Mouse (Mus musculus) heart, embryonic 11.5 days (tissue): ENCODE data around the gene Wdr4. TPM values are rescaled to one million over a fixed set of nuclear protein-coding genes. Genes with fewer than 3 reads are reported as not detected.
"Not testable (repeated sequence)": the region's sequence is repeated elsewhere in the genome, so short reads cannot be mapped to it uniquely, and the experiment has no call there.

Experiments
- ATAC-seq: fragments of 200-750 bp; cut with Nextera tagmentation; replicated peaks from 2 replicates; pipeline ENCODE4 v1.8.0; 2017; ENCODE audit warnings: moderate library complexity; ENCODE audit not compliant: insufficient number of reproducible peaks, low FRiP score, low TSS enrichment
- H3K27ac ChIP-seq: fragments of 300-500 bp; sonication (generic); 2 replicates; pipeline ENCODE4 v1.5.1; 2014; ENCODE audit warnings: mild to moderate bottlenecking, low read depth, low read length
- H3K27me3 ChIP-seq: fragments of 300-500 bp; sonication (generic); 2 replicates; pipeline ENCODE4 v1.6.1; 2014; ENCODE audit warnings: mild to moderate bottlenecking, low read length, mixed read lengths; ENCODE audit not compliant: control insufficient read depth, insufficient read depth
- H3K36me3 ChIP-seq: fragments of 300-500 bp; sonication (generic); 2 replicates; pipeline ENCODE4 v1.6.1; 2014; ENCODE audit warnings: mild to moderate bottlenecking, low read length, moderate library complexity, mixed read lengths; ENCODE audit not compliant: control insufficient read depth, insufficient read depth
- H3K4me1 ChIP-seq: fragments of 300-500 bp; sonication (generic); 2 replicates; pipeline ENCODE4 v1.6.1; 2014; ENCODE audit warnings: low read length; ENCODE audit not compliant: control insufficient read depth, insufficient read depth
- H3K4me2 ChIP-seq: fragments of 300-500 bp; sonication (generic); 2 replicates; pipeline ENCODE4 v1.6.1; 2014; ENCODE audit warnings: mild to moderate bottlenecking, moderate library complexity
- H3K4me3 ChIP-seq: fragments of 300-500 bp; sonication (generic); 2 replicates; pipeline ENCODE4 v1.5.1; 2014; ENCODE audit warnings: low read depth, low read length
- H3K9ac ChIP-seq: fragments of 300-500 bp; sonication (generic); 2 replicates; pipeline ENCODE4 v1.6.1; 2014; ENCODE audit warnings: mild to moderate bottlenecking, low read depth, low read length, moderate library complexity
- H3K9me3 ChIP-seq: fragments of 300-500 bp; sonication (generic); replicated peaks from 2 replicates; pipeline ENCODE4 v1.6.1; 2016; ENCODE audit warnings: low read length; ENCODE audit not compliant: control insufficient read depth
- WGBS: fragments of 180-500 bp; shearing (Covaris S2); extraction: QIAGEN DNeasy Blood & Tissue Kit; methylation state at CpG from one replicate; pipeline ENCODE4 v1.1.7; 2014; ENCODE audit not compliant: insufficient replicate concordance; 5-methylcytosine and 5-hydroxymethylcytosine counted together
- polyA plus RNA-seq: library from polyadenylated mRNA; unstranded; fragments of >200 nt; fragmentation: Nextera tagmentation; extraction: Ambion mirVana; gene quantifications from 2 replicates; pipeline ENCODE4 v1.2.1, GENCODE M21; 2014

The Wdr4 gene
- polyA plus RNA-seq, 1 experiment from 2014 or later: 22.2 TPM

DNA sequence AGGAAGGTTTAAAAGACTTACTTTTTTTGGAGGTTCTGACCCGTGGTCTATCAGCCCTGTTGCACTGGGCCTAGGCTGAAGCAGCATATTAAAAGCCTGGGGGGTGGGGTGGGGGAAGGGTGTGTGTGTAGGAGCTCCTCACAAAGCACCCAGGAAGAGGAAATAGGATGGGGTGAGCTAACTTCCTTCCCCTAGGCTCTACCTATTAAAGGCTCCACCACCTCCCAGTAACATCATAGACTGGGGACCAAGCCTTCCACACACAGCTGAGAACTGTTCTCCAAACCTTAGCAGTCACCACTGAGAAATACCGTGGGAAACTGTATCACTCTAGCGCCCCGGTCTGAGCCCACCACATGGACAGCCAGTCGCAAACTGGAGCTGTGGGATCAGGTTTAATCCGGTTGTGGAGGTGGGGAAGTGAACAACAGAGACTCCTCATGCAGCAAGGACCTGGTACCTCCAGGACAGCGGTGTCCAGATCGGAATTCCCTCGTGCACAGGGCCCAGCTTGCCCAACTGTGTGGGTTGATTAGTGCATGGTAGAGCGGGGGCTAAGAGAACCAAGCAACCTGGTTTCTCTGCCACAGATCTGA is 38.3 kb upstream of the Wdr4 start:
- Histone ChIP-seq H3K36me3 (no peaks in the 10 kb centered on the region), H3K4me2 (no peak overlapping the region), H3K4me1 (peaks cover 9% of the 10 kb centered on the region; the same call in 1 of the 2 replicates), H3K9me3 (no peaks in the 10 kb centered on the region), H3K27ac (no peak overlapping the region), H3K9ac (no peak overlapping the region), H3K27me3 (no peaks in the 10 kb centered on the region), H3K4me3 (no peak overlapping the region)
- no peak for ATAC-seq
- 77% methylated on average over 10 of the region's 10 CpGs for WGBS

DNA sequence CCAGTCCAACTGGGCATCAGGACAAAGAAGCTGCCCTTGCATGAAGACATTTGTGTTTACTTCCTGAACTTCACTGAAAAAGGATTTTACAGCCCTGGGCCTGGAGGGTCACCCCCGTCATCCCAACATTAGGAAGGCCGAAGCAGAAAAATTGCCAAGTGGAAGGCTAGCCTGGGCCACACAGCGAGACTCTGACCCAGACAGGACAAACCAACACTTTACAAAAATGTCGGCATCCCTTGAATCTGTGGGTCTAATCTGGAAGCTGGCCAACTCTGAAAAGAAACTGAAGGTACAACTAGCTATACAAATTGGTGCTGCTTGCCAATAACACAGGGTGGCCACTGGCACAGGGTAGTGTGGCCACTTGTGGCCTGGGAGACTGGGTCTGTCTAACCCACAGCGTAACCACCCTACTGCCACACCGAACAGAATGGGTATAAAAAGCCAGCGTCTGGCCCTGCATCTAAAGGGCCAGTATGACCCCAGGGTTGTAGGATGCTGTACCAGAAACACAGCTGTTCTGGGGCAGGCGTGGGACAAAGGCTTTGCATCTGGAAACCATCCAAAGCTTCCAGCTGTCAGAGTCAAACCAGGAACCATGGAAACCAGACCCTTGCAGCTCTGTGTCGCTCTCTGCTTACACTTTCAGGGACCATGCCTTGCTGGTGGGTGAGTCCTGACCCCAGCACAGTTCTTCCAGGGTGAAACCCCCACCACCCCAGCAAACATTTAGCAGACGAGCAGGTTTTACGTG is 37.5 kb upstream of the Wdr4 start:
- Histone ChIP-seq H3K4me3 (no peak overlapping the region; the same call in 1 of the 2 replicates), H3K27me3 (no peaks in the 10 kb centered on the region), H3K9ac (no peak overlapping the region), H3K36me3 (no peaks in the 10 kb centered on the region), H3K4me1 (peaks cover 9% of the 10 kb centered on the region; the same call in 1 of the 2 replicates), H3K9me3 (no peaks in the 10 kb centered on the region), H3K4me2 (no peak overlapping the region), H3K27ac (no peak overlapping the region)
- WGBS: 63% methylated on average over 11 of the region's 11 CpGs
- 0 out of 2 replicates have a peak, but pooled peaks have one; percentile 49 for ATAC-seq

DNA sequence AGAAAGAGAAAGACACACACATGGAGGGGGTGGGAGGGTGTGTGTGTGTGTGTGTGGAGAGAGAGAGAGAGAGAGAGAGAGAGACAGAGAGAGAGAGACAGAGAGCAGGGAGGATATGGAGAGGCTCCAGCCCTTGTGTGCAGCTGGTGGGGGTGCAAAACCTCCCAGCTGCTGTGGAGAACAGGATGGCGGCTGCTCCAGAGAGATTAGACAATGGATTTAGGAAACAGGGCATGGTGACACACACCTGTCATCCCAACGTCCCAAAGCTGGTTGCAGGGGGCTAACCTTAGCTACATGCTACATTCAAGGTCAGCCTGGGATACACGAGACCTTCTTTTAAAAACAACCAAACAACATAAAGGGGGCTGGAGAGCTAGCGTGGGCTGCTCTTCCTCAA is 36.5 kb upstream of the Wdr4 start:
- H3K9ac ChIP-seq: no peak overlapping the region
- H3K4me2 ChIP-seq: no peak overlapping the region
- no peak overlapping the region for H3K27ac ChIP-seq
- H3K4me1 ChIP-seq: peaks cover 9% of the 10 kb centered on the region; the same call in 1 of the 2 replicates
- no peak for ATAC-seq
- no peaks in the 10 kb centered on the region for H3K36me3 ChIP-seq
- H3K27me3 ChIP-seq: no peaks in the 10 kb centered on the region
- no peaks in the 10 kb centered on the region for H3K9me3 ChIP-seq
- 62% methylated on average over 4 of the region's 4 CpGs for WGBS
- H3K4me3 ChIP-seq: no peak overlapping the region

DNA sequence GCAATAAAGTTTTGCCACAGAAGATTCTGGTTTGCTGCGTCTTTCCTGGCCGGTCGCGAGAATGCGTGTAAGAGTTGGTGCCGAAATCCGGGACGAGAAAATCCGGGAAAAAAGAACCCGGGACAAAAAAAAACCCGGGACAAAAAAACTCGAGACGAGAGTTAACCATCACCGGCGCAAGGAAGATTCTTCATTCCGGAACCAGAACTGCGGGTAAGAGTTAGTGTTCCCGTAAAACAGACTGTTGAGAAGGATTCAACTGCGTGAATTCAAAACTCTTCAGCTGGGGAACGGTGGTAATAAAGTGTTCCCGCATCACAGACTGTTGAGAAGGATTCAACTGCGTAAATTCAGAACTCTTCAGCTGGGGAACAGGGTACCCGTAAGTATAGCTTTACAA is 32.8 kb upstream of the Wdr4 start:
- WGBS: 89% methylated on average over 23 of the region's 23 CpGs
- H3K27me3 ChIP-seq, H3K36me3 ChIP-seq, ATAC-seq, H3K4me2 ChIP-seq, H3K4me3 ChIP-seq, H3K9me3 ChIP-seq, H3K9ac ChIP-seq, H3K4me1 ChIP-seq, H3K27ac ChIP-seq: not testable (repeated sequence)

DNA sequence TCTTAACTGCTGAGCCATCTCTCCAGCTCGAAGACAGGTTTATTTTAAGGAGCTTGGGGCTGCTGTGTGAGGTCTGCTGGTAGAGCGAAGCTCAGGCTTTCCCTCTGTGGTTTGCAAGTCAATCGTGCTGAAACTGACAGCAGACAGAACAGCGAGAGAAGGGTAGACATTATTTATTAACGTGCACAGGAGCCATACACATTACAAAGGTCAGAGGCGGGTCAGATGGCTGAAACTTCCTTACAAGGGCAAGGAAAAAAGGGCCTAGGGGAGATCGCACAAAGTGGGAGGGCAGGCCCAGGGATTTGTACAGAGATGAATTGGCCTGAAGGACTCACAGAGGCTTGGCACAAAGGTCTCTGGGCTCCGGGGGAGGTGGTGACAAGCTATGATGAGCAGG is 29.6 kb upstream of the Wdr4 start:
- H3K36me3 ChIP-seq: no peaks in the 10 kb centered on the region
- H3K4me3 ChIP-seq: no peak overlapping the region
- no peaks in the 10 kb centered on the region for H3K9me3 ChIP-seq
- H3K4me1 ChIP-seq: no peaks in the 10 kb centered on the region
- ATAC-seq: no peak
- no peaks in the 10 kb centered on the region for H3K27me3 ChIP-seq
- H3K9ac ChIP-seq: no peak overlapping the region
- H3K27ac ChIP-seq: 0 out of 2 replicates have a peak overlapping the region, but pooled peaks have one; percentile 17
- no peak overlapping the region for H3K4me2 ChIP-seq
- WGBS: 53% methylated on average over 8 of the region's 8 CpGs

DNA sequence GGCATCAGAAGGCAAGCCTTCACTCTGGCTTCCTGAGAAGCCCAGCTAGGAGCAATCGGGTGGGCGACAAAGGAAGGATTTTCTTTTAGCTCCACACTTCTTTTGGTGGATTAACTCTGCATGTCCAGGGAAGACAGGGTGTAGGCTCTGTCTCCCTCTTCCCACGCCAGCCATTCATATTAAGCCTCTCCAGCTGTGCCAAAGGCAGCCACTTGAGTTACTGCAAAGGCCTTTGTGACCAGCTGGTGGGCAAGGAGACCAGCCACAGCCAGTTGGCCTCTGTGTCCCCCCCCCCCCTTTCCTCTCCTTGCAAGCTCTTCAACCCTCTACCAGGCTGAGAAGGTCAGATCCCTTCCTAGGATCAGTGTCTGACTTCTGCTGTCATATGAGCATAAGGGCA is 28.2 kb upstream of the Wdr4 start:
- Histone ChIP-seq H3K4me2 (no peak overlapping the region), H3K9me3 (no peaks in the 10 kb centered on the region), H3K4me1 (peaks cover 6% of the 10 kb centered on the region; the same call in 1 of the 2 replicates), H3K27ac (no peak overlapping the region), H3K4me3 (no peak overlapping the region), H3K27me3 (no peaks in the 10 kb centered on the region), H3K9ac (no peak overlapping the region), H3K36me3 (no peaks in the 10 kb centered on the region)
- WGBS: 73% methylated on average over 3 of the region's 3 CpGs
- no peak for ATAC-seq

DNA sequence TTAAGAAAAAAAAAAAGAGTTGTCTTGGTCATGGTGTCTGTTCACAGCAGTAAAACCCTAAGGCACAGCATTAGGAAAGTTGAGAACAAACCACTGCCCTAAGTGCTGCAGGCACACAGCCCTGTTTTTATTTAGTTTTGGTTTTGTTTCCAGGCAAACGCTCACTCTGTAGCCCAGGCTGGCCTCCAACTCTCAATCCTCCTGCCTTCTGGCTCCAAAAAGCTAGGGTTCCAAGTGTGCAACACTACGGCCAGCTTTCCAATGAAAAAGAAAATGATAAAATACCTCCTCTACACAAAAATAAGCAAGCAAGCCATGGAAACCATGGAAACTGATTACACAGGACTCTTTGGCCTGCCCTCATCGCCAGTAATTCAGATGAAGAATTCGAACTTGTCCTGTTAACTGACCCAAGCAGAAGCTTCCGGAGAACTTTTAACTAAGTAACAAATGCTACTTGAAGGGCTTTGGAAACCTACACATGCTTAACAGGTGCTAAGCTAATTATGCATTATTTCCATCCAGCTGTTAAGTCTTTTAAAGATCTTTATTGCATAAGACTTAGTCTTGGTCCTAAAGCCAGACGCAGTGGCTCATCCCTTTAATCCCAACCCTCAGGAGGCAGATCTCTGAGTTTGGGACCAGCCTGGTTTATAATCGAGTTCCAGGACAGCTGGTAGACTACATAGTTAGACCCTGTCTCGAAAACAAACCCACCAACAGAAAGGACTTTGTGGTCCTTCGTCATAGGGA is 26.8 kb upstream of the Wdr4 start:
- 85% methylated on average over 9 of the region's 9 CpGs for WGBS
- Histone ChIP-seq H3K4me3 (no peak overlapping the region), H3K9me3 (no peaks in the 10 kb centered on the region), H3K27me3 (no peaks in the 10 kb centered on the region), H3K27ac (no peak overlapping the region), H3K36me3 (no peaks in the 10 kb centered on the region), H3K4me1 (peaks cover 6% of the 10 kb centered on the region; the same call in 1 of the 2 replicates), H3K9ac (no peak overlapping the region), H3K4me2 (no peak overlapping the region)
- ATAC-seq: no peak

DNA sequence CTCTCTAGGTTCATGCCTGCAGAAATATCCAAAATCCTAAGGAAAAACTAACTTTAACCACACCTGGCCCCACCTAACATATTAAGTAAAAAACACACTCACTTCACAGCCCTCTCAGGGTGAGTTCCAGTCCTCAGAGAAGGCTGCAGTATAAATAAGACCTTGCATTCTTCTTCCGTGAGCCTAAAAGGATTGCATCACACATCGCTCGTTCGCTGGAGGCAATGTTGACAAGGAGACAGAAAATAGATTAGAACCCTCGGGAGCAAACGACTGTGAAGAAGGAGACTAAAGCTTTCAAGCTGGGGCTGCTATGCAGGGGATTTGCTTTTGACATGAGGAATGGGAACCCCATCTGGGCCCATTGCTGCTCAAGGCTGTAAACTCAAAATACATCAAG is 23.8 kb upstream of the Wdr4 start:
- Histone ChIP-seq H3K4me2 (no peak overlapping the region), H3K36me3 (no peaks in the 10 kb centered on the region), H3K27me3 (no peaks in the 10 kb centered on the region), H3K9me3 (no peaks in the 10 kb centered on the region), H3K4me1 (peaks cover 6% of the 10 kb centered on the region; the same call in 1 of the 2 replicates), H3K4me3 (no peak overlapping the region), H3K9ac (no peak overlapping the region), H3K27ac (no peak overlapping the region)
- 18% methylated on average over 6 of the region's 6 CpGs for WGBS
- ATAC-seq: no peak
